Mouse (Mus musculus): ENCODE data around the gene Tspan17. TPM values are rescaled to one million over a fixed set of nuclear protein-coding genes. Genes with fewer than 3 reads are reported as not detected.

Tspan17 gene
- polyA plus RNA-seq, 2 experiments = 0.28 to 0.58 TPM

DNA sequence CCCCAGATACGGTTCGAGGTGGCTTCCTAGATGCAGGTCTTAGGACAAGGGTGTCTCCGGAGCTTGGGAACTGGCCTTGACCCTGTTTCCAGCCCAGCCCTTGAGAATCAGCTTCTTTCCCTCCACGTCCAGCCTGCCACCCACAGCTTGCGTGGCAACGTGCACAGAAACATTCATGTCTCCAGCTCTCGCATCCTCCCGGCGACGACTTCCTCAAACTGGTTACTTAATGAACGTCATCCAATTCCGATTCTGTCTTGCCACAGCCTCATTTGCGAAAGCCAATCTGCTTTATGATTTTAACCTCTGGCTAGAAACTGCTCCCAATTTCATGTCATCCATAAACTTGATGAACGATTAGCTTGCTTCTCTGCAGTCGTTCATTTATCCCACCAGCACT lies 49.4 kb downstream of the Tspan17 start:
- no peaks in the 10 kb centered on the region; the same call in 1 of the 2 replicates for H3K9me3 ChIP-seq (ENCODE audit: control insufficient read depth, low read length)
- WGBS (ENCODE audit: insufficient replicate concordance) = 44% methylated on average over 15 of the region's 15 CpGs
- H3K27ac ChIP-seq = no peak overlapping the region
- no peak for DNase-seq (ENCODE audit: low read depth in 3 of 3, low spot score in 3 of 3)
- H3K4me3 ChIP-seq (ENCODE audit: insufficient read depth in 1 of 2, low read depth in 2 of 2, low read length in 2 of 2) = no peak overlapping the region
- ATAC-seq (ENCODE audit: insufficient read depth) = no peak
- H3K4me1 ChIP-seq (replicated peaks; ENCODE audit: control insufficient read depth in 2 of 2, insufficient read depth in 2 of 2, low read length in 1 of 2) = no peaks in the 10 kb centered on the region
- no peaks in the 10 kb centered on the region for H3K36me3 ChIP-seq (replicated peaks; ENCODE audit: control insufficient read depth, insufficient read depth, low read depth)
- TF ChIP-seq EP300 (IDR thresholded peaks at IDR 0.05; ENCODE audit: low read depth) (no peak), CTCF (IDR thresholded peaks at IDR 0.05; ENCODE audit: low read depth) (no peak)
- H3K4me2 ChIP-seq (ENCODE audit: low read depth) = no peak overlapping the region
- H3K27me3 ChIP-seq (ENCODE audit: control insufficient read depth, insufficient read depth, low read length) = no peaks in the 10 kb centered on the region
- no peak overlapping the region for H3K9ac ChIP-seq (replicated peaks)

DNA sequence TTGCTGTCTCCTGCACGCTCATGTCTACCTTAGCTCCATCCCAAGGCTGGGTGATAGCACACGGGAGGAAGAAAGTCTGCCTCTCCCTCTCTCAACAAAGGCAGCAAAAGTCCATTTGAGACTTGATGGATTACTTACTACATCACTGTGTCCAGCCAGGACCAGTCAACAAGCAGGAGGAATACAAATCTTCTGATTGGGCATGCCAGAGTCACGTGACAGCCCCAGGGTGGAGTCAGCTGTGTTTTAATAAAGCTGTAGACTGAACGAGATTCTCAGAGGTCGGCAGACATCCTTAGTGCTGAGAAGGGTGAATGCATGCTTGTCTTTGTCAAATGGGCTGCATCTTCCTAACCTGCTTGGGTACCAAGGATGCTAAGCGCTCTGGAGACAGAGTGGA lies 50.0 kb downstream of the Tspan17 start:
- H3K27me3 ChIP-seq (ENCODE audit: control insufficient read depth, insufficient read depth, low read length) = no peaks in the 10 kb centered on the region
- TF ChIP-seq CTCF (IDR thresholded peaks at IDR 0.05; ENCODE audit: low read depth) (no peak), EP300 (IDR thresholded peaks at IDR 0.05; ENCODE audit: low read depth) (no peak)
- no peak overlapping the region for H3K27ac ChIP-seq
- 48% methylated on average over 6 of the region's 6 CpGs for WGBS (ENCODE audit: insufficient replicate concordance)
- no peaks in the 10 kb centered on the region; the same call in 1 of the 2 replicates for H3K9me3 ChIP-seq (ENCODE audit: control insufficient read depth, low read length)
- no peak overlapping the region for H3K4me2 ChIP-seq (ENCODE audit: low read depth)
- ATAC-seq (ENCODE audit: insufficient read depth) (no peak), DNase-seq (ENCODE audit: low read depth in 3 of 3, low spot score in 3 of 3) (no peak)
- no peak overlapping the region for H3K4me3 ChIP-seq (ENCODE audit: insufficient read depth in 1 of 2, low read depth in 2 of 2, low read length in 2 of 2)
- no peak overlapping the region for H3K9ac ChIP-seq (replicated peaks)
- H3K36me3 ChIP-seq (replicated peaks; ENCODE audit: control insufficient read depth, insufficient read depth, low read depth) = no peaks in the 10 kb centered on the region
- no peaks in the 10 kb centered on the region for H3K4me1 ChIP-seq (replicated peaks; ENCODE audit: control insufficient read depth in 2 of 2, insufficient read depth in 2 of 2, low read length in 1 of 2)

DNA sequence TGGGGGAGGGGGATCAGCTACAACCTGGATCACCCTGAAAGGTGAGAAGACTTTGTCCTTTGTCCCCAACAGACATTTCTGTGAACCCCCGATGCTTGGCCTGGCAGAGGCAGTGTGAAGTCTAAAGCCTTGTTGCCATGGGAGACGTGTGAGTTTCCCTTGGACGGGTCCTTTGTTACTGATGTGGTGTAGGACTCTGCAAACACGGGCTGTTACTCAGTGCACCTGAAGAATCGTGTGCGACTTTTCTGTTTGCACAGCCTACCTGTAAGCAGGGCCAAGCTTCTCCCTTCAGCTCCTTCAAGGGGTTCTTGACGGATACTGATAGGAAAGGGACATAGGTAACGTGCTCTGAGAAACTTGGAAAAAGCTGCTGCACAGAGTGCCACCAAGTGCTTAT lies 55.4 kb downstream of the Tspan17 start:
- H3K4me1 ChIP-seq (replicated peaks; ENCODE audit: control insufficient read depth in 2 of 2, insufficient read depth in 2 of 2, low read length in 1 of 2) = no peaks in the 10 kb centered on the region
- no peak overlapping the region for H3K4me2 ChIP-seq (ENCODE audit: low read depth)
- TF ChIP-seq EP300 (IDR thresholded peaks at IDR 0.05; ENCODE audit: low read depth) (no peak), CTCF (IDR thresholded peaks at IDR 0.05; ENCODE audit: low read depth) (no peak)
- no peaks in the 10 kb centered on the region for H3K27me3 ChIP-seq (ENCODE audit: control insufficient read depth, insufficient read depth, low read length)
- no peak overlapping the region for H3K9ac ChIP-seq (replicated peaks)
- no peak overlapping the region for H3K27ac ChIP-seq
- H3K36me3 ChIP-seq (replicated peaks; ENCODE audit: control insufficient read depth, insufficient read depth, low read depth) = no peaks in the 10 kb centered on the region
- no peaks in the 10 kb centered on the region; the same call in 1 of the 2 replicates for H3K9me3 ChIP-seq (ENCODE audit: control insufficient read depth, low read length)
- 48% methylated on average over 8 of the region's 8 CpGs for WGBS (ENCODE audit: insufficient replicate concordance)
- H3K4me3 ChIP-seq (ENCODE audit: insufficient read depth in 1 of 2, low read depth in 2 of 2, low read length in 2 of 2) = no peak overlapping the region
- DNase-seq (ENCODE audit: low read depth in 3 of 3, low spot score in 3 of 3) (no peak), ATAC-seq (ENCODE audit: insufficient read depth) (no peak)

Other genes with a start within 250 kb of the Tspan17 start
- 22.2 TPM in 2 replicates for gene 4833439L19Rik, start 223.9 kb upstream of the Tspan17 start, polyA plus RNA-seq (2012; rRNA removed)
- 36.1 and 45.1 TPM in 2 replicates for gene 4833439L19Rik, start 223.9 kb upstream of the Tspan17 start, polyA plus RNA-seq (2014; fragmentation: Nextera tagmentation; extraction: Ambion mirVana)
- 5.6 and 6.8 TPM in 2 replicates for gene Arl10, start 214.4 kb upstream of the Tspan17 start, polyA plus RNA-seq (2012; rRNA removed)
- 4.2 and 4.9 TPM in 2 replicates for gene Arl10, start 214.4 kb upstream of the Tspan17 start, polyA plus RNA-seq (2014; fragmentation: Nextera tagmentation; extraction: Ambion mirVana)
- gene Nop16, start 199.3 kb upstream of the Tspan17 start, polyA plus RNA-seq (2012; rRNA removed) = 16.6 and 26.3 TPM in 2 replicates
- 20.6 and 25.9 TPM in 2 replicates for gene Nop16, start 199.3 kb upstream of the Tspan17 start, polyA plus RNA-seq (2014; fragmentation: Nextera tagmentation; extraction: Ambion mirVana)
- gene Higd2a, start 199.2 kb upstream of the Tspan17 start, polyA plus RNA-seq (2012; rRNA removed) = 55.7 and 57.7 TPM in 2 replicates
- gene Higd2a, start 199.2 kb upstream of the Tspan17 start, polyA plus RNA-seq (2014; fragmentation: Nextera tagmentation; extraction: Ambion mirVana) = 112 and 113 TPM in 2 replicates
- 11.1 and 15.2 TPM in 2 replicates for gene Cltb, start 178.0 kb upstream of the Tspan17 start, polyA plus RNA-seq (2012; rRNA removed)
- gene Cltb, start 178.0 kb upstream of the Tspan17 start, polyA plus RNA-seq (2014; fragmentation: Nextera tagmentation; extraction: Ambion mirVana) = 30.6 and 33.3 TPM in 2 replicates
- gene Faf2, start 167.6 kb upstream of the Tspan17 start, polyA plus RNA-seq (2012; rRNA removed) = 9.5 and 11.0 TPM in 2 replicates
- gene Faf2, start 167.6 kb upstream of the Tspan17 start, polyA plus RNA-seq (2014; fragmentation: Nextera tagmentation; extraction: Ambion mirVana) = 31.2 and 36.9 TPM in 2 replicates
- gene Rnf44, start 95.5 kb upstream of the Tspan17 start, polyA plus RNA-seq (2012; rRNA removed) = 26.5 and 31.7 TPM in 2 replicates
- 25.3 and 33.1 TPM in 2 replicates for gene Rnf44, start 95.5 kb upstream of the Tspan17 start, polyA plus RNA-seq (2014; fragmentation: Nextera tagmentation; extraction: Ambion mirVana)
- 6.6 and 7.6 TPM in 2 replicates for gene Cdhr2, start 87.9 kb upstream of the Tspan17 start, polyA plus RNA-seq (2012; rRNA removed)
- 8.6 and 8.9 TPM in 2 replicates for gene Cdhr2, start 87.9 kb upstream of the Tspan17 start, polyA plus RNA-seq (2014; fragmentation: Nextera tagmentation; extraction: Ambion mirVana)
- gene Gprin1, start 39.5 kb upstream of the Tspan17 start, polyA plus RNA-seq (2012; rRNA removed) = 0.01 and 0.05 TPM in 2 replicates
- gene Gprin1, start 39.5 kb upstream of the Tspan17 start, polyA plus RNA-seq (2014; fragmentation: Nextera tagmentation; extraction: Ambion mirVana) = 0.03 TPM in 1 of 2 replicates, not detected in the other
- 0.02 and 0.06 TPM in 2 replicates for gene Sncb, start 22.8 kb upstream of the Tspan17 start, polyA plus RNA-seq (2012; rRNA removed)
- gene Sncb, start 22.8 kb upstream of the Tspan17 start, polyA plus RNA-seq (2014; fragmentation: Nextera tagmentation; extraction: Ambion mirVana) = not detected in 2 replicates
- gene Eif4e1b, start 5.4 kb upstream of the Tspan17 start, polyA plus RNA-seq (2012; rRNA removed) = not detected in 2 replicates
- not detected in 2 replicates for gene Eif4e1b, start 5.4 kb upstream of the Tspan17 start, polyA plus RNA-seq (2014; fragmentation: Nextera tagmentation; extraction: Ambion mirVana)
- gene Unc5a, start 160.0 kb downstream of the Tspan17 start, polyA plus RNA-seq (2012; rRNA removed) = 0.37 and 0.56 TPM in 2 replicates
- 0.43 and 0.72 TPM in 2 replicates for gene Unc5a, start 160.0 kb downstream of the Tspan17 start, polyA plus RNA-seq (2014; fragmentation: Nextera tagmentation; extraction: Ambion mirVana)
- gene Hk3, start 232.0 kb downstream of the Tspan17 start, polyA plus RNA-seq (2012; rRNA removed) = 3.5 and 3.9 TPM in 2 replicates
- gene Hk3, start 232.0 kb downstream of the Tspan17 start, polyA plus RNA-seq (2014; fragmentation: Nextera tagmentation; extraction: Ambion mirVana) = 3.3 and 3.8 TPM in 2 replicates